Mouse (Mus musculus): ENCODE measurements at regions not wholly inside any gene's neighbourhood (a gene's known extent, or its start where the extent isn't known, plus 50 kb on each side); places are given as distances from the start of the nearest gene placed in this dataset.

DNA sequence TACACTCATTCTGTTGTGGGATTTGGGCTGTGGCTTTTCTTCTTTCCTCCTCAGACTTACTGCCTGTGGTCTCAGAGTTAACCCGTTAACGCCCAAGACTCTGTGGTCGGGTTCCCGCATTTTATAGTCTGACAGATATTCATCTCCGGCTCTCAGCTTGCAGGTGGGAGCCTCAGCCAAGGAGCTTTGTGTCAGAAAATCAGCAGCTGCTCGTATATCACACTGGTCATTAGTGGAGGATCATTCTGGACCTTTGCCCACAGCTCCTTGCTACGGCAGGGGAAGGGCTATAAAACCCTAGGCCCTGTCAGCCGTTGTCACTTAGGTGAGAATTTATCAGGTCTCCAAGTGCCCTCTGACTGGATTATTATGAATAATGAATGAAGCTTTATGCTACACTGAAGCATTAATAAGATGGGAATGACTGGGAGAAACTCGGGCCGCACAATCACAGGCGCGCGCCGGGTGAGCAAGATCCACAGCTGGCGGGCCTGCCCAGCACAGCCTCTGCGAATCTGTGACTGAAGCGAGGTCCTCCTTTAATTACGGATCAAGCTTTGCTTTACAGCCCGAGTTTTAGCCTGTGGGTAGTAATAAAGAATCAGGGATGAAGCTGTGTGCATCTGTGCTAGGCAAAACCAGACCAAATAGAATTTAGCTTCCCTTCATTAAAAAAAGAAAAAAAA is 111.8 kb downstream of the Atp6v1g3 start:
- H3K4me3 ChIP-seq: no peak overlapping the region
- no peak overlapping the region for H3K4me2 ChIP-seq
- 0 out of 2 replicates have a peak, but pooled peaks cover 3% of the 10 kb centered on the region for H3K4me1 ChIP-seq (replicated peaks)
- WGBS: 70% methylated on average over 19 of the region's 19 CpGs
- no peak overlapping the region for H3K27ac ChIP-seq (ENCODE audit: poor library complexity, severe bottlenecking)
- H3K9ac ChIP-seq: no peak overlapping the region
- H3K9me3 ChIP-seq (replicated peaks): no peaks in the 10 kb centered on the region
- no peaks in the 10 kb centered on the region for H3K27me3 ChIP-seq (replicated peaks)
- H3K36me3 ChIP-seq: no peaks in the 10 kb centered on the region
- ATAC-seq (ENCODE audit: insufficient number of reproducible peaks, low FRiP score): no peak

GRCm38 (mm10) chr1:138386001-138386400 is 112.5 kb downstream of the Atp6v1g3 start:
- WGBS: 63% methylated on average over 5 of the region's 5 CpGs
- no peak for ATAC-seq (ENCODE audit: insufficient number of reproducible peaks, low FRiP score)
- no peaks in the 10 kb centered on the region for H3K27me3 ChIP-seq (replicated peaks)

DNA sequence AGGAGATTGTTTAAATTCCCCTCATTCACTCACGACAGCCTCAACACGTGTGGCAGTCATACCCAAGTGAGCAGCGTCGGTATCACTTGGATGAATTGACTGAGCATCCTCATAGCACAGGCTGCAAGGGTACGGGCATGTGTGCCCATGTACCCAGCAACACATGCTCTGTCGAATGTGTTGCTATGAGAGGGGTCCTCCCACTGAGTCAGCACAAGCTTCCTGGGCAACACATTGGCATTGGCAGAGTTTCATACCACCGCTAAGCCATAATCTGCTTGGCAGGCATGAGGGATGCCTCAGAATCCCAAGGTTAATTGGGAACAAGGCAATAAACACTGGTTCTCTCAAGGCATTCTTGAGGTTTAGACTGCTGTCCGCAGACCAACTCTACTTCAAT is 115.1 kb downstream of the Atp6v1g3 start:
- WGBS: 90% methylated on average over 8 of the region's 8 CpGs
- no peak overlapping the region for H3K9ac ChIP-seq
- 0 out of 2 replicates have a peak, but pooled peaks cover 3% of the 10 kb centered on the region for H3K4me1 ChIP-seq (replicated peaks)
- no peak for ATAC-seq (ENCODE audit: insufficient number of reproducible peaks, low FRiP score)
- no peak overlapping the region for H3K27ac ChIP-seq (ENCODE audit: poor library complexity, severe bottlenecking)
- no peaks in the 10 kb centered on the region for H3K9me3 ChIP-seq (replicated peaks)
- no peaks in the 10 kb centered on the region for H3K27me3 ChIP-seq (replicated peaks)
- no peak overlapping the region for H3K4me2 ChIP-seq
- H3K4me3 ChIP-seq: no peak overlapping the region
- no peaks in the 10 kb centered on the region for H3K36me3 ChIP-seq

More at GRCm38 (mm10) chr1:138386001-138386400, 112.5 kb downstream of the Atp6v1g3 start:
- Histone ChIP-seq H3K36me3 (no peaks in the 10 kb centered on the region), H3K4me1 (replicated peaks) (0 out of 2 replicates have a peak, but pooled peaks cover 3% of the 10 kb centered on the region), H3K27ac (ENCODE audit: poor library complexity, severe bottlenecking) (no peak overlapping the region), H3K4me2 (no peak overlapping the region), H3K4me3 (no peak overlapping the region), H3K9me3 (replicated peaks) (no peaks in the 10 kb centered on the region), H3K9ac (no peak overlapping the region)

DNA sequence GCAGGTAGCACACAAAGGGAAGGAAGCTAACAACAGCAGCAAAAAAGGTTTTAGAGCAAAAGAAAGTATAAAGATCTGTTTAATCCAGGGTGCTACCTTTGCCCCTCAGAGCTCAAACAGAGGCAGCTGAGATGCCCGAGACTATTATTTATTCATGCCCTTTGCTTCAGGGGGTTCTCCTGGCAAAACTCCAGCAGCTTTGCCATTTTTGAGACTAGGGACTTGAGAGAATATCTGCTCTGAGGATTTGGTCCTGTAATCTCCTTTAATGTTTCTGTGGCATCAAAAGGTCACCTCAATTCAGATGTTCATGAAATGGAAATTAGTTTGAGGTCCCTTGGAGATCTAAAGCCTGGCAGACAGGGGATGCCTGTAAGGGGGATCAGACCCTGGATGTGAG is 116.1 kb downstream of the Atp6v1g3 start:
- no peak for ATAC-seq (ENCODE audit: insufficient number of reproducible peaks, low FRiP score)
- 80% methylated on average over 1 of the region's 1 CpGs for WGBS
- H3K27me3 ChIP-seq (replicated peaks): no peaks in the 10 kb centered on the region

DNA sequence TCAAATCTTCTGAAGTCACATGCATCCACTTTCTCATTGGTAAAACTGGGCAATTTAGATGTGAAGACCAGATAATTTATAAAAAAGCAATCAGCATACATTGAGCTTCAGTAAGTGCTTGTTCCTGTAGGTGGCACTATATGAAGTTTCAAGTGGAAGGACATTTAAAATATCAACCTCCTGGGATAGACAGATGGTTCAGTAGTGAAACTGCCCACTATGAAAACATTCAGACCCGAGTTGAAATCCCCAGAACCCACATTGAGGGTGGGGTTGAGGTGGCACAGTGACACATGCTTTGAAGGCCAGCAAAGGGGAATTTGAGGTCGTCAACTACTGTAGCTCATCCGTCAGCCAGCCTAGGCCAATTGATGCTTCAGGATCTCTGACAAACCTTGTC is 145.1 kb downstream of the Atp6v1g3 start:
- H3K9ac ChIP-seq: no peak overlapping the region
- no peaks in the 10 kb centered on the region for H3K4me1 ChIP-seq (replicated peaks)
- no peak for ATAC-seq (ENCODE audit: insufficient number of reproducible peaks, low FRiP score)
- H3K27me3 ChIP-seq (replicated peaks): no peaks in the 10 kb centered on the region
- no peaks in the 10 kb centered on the region for H3K36me3 ChIP-seq
- H3K4me2 ChIP-seq: no peak overlapping the region
- H3K9me3 ChIP-seq (replicated peaks): no peaks in the 10 kb centered on the region
- no peak overlapping the region for H3K4me3 ChIP-seq
- H3K27ac ChIP-seq (ENCODE audit: poor library complexity, severe bottlenecking): no peak overlapping the region
- WGBS: 63% methylated on average over 3 of the region's 3 CpGs

More for the DNA sequence above, 116.1 kb downstream of the Atp6v1g3 start:
- no peak overlapping the region for H3K4me3 ChIP-seq
- H3K9ac ChIP-seq: no peak overlapping the region
- H3K9me3 ChIP-seq (replicated peaks): no peaks in the 10 kb centered on the region
- H3K4me1 ChIP-seq (replicated peaks): 0 out of 2 replicates have a peak, but pooled peaks cover 3% of the 10 kb centered on the region
- H3K27ac ChIP-seq (ENCODE audit: poor library complexity, severe bottlenecking): no peak overlapping the region
- no peaks in the 10 kb centered on the region for H3K36me3 ChIP-seq
- H3K4me2 ChIP-seq: no peak overlapping the region

- Histone ChIP-seq H3K9ac (no peak overlapping the region), H3K27ac (ENCODE audit: poor library complexity, severe bottlenecking) (no peak overlapping the region), H3K9me3 (replicated peaks) (no peaks in the 10 kb centered on the region), H3K4me1 (replicated peaks) (no peaks in the 10 kb centered on the region), H3K4me3 (no peak overlapping the region), H3K36me3 (no peaks in the 10 kb centered on the region), H3K27me3 (replicated peaks) (no peaks in the 10 kb centered on the region), H3K4me2 (no peak overlapping the region)
- 85% methylated on average over 2 of the region's 2 CpGs for WGBS
- ATAC-seq (ENCODE audit: insufficient number of reproducible peaks, low FRiP score): no peak
Measured at GRCm38 (mm10) chr1:138427416-138427815, 153.9 kb downstream of the Atp6v1g3 start.
